Mouse (Mus musculus) testis, postnatal 10 days (tissue): ENCODE data around the gene Ube3b.
A peak's percentile ranks its signal among the peaks of the same experiment; 100 is the strongest.

Source experiments
- DNase-seq: peaks from one replicate; pipeline ENCODE4 v3.0.0; 2021; ENCODE audit warnings: low spot score

The Ube3b gene

DNA sequence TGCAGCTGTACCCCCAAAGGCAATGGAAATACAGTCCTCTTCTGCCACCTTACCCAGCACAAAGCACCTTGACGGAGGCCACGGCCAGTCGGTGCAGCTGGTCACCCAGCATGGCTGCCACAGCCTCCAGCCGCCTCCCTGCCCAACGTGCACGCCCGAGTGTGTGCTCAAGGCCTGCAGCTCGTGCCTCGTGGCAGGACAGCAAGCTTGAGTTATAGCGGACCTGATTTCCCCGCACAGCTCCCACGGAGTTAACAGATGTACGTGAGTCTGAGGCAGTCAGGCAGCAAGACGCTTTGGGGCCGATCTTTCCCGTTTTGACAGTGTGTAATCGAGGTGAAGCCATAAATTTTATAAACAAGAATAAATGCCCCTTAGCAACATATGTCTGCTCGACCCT, 48.2 kb downstream of the Ube3b start:
- no peak for DNase-seq

DNA sequence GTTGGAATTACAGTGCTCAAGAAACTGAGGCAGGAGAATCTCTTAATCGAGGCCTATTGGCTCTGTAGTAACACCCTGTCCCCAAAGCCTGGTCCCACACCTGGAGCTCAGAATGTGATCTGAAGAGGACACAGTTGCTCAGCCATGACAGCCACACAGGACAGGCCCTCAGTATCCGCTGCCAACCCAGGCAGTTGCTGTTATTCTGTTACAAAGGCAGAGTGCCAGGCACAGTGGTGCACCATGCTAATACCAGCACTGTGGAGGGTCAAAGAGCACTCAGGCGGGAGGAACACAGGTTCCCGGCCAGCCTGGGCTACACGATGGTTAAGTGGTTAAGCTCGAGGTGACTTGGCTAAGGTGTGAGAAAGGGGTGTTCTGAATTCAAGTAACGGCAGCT, 49.4 kb downstream of the Ube3b start:
- no peak for DNase-seq

- DNase-seq, result no peak
These were observed 54.0 kb downstream of the Ube3b start for GRCm38 (mm10) chr5:114434359-114434758.

DNA sequence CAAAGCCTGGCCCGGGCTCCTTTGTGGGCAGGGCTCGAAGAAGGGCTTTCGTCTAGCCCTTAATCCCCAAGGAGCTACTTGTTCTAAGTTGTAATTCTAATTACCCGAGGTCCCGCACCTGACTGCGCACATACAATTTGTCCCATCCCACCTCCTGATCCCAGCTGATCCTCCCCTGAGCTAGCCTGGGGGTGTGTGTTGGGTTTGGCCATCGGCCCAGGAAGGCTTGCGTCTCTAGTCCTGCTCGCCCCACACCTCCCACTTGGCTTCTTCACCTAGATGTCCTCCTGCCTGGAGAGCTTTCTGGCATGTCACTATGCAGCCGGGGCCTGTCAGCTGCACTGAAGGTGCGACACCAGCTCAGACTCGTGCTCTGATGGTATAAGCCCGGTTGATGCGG, 55.2 kb downstream of the Ube3b start:
- no peak for DNase-seq

GRCm38 (mm10) chr5:114443566-114444367, 63.4 kb downstream of the Ube3b start, which contains the start of the genes Mmab and Mvk:
Gene Mmab, minus strand, starts transcription at chr5:114444060.
Gene Mvk, plus strand, starts transcription at chr5:114444269.
- peak; percentile 99 for DNase-seq

DNA sequence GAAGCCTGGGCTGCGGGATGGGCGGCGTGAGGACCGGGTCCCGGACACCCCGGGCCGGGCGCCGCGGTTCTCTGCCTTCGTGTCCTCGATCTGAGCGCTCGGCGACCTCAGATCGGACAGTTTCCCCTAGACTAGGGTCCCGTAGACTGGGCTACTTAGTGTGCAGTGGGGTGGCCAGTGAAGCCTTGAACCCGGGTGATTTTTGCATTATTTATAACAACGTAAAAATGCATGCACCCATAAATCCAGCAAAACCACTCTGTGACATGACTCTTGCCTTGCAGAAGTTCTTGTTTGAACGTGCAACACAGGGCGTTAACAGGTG, 63.9 kb downstream of the Ube3b start:
- no peak for DNase-seq

DNA sequence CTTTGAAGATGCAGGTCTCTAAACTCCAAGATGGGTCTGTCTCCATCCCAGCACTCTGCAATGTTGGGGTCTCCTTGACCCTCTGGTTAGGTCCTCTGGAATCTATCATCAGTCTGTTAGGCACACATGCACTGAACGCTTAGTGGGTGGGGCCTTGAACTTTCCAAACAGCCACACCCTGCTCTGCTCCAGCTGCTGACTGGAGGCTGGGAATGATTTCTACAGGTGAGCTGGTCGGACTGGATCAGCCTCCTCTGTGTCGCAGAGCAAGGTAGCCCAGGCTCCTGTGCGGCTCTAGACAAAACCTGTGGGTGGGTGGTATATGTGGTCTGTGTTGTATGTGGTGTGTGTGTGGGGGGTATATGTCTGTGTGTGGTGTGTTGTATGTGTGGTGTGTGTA, 68.6 kb downstream of the Ube3b start:
- DNase-seq, result no peak

GRCm38 (mm10) chr5:114456287-114456686, 75.9 kb downstream of the Ube3b start:
- no peak for DNase-seq

GRCm38 (mm10) chr5:114456995-114457605, 76.7 kb downstream of the Ube3b start:
- no peak for DNase-seq

- peak; percentile 94 for DNase-seq
These were observed 80.8 kb downstream of the Ube3b start for GRCm38 (mm10) chr5:114461238-114461637.

- peak; percentile 49 for DNase-seq
These were observed 81.9 kb downstream of the Ube3b start for GRCm38 (mm10) chr5:114462067-114463040.

- no peak for DNase-seq
These were observed 84.2 kb downstream of the Ube3b start for GRCm38 (mm10) chr5:114464561-114464960.

GRCm38 (mm10) chr5:114465641-114466040, 85.2 kb downstream of the Ube3b start:
- DNase-seq, result peak; percentile 50

DNA sequence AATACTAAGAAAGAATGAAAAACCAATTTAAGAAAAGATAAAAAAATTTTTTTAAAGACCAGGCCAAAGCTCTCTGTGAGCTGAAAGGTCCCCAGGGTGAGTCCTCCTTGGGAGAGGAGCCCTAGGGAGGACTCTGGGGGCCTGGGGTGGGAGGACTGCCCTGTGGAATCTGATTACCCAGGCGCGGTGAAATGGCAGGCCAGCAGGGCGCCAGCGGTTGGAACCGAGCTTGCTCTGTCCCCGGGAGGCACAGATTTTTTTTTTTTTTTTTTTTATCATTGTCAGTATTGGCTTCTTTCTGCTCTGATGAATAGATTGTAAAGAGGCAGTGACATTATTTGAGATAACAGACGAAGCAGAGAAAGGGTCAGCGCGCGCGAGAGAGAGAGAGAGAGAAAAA, 86.6 kb downstream of the Ube3b start:
- peak; percentile 50 for DNase-seq

DNA sequence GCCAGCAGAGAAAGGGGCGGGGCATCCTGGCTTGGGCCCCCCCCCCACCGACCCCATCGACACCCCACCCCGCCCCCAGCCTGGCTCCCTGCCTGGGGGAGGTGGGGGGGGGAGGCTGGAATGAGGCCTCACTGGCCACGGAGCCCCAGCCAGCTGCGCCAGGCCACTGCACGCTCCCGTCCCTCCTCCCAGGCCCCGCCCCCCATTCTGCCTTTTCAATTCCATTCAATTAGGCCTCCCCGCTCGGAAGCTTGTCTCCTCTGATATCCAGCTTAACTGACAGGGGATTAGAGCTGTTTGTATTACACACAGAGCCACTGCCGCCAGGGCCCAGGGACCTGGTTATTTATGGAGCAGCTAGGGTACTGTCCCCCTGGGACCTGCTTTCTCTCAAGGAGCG, 87.0 kb downstream of the Ube3b start:
- DNase-seq, result peak; percentile 84

DNA sequence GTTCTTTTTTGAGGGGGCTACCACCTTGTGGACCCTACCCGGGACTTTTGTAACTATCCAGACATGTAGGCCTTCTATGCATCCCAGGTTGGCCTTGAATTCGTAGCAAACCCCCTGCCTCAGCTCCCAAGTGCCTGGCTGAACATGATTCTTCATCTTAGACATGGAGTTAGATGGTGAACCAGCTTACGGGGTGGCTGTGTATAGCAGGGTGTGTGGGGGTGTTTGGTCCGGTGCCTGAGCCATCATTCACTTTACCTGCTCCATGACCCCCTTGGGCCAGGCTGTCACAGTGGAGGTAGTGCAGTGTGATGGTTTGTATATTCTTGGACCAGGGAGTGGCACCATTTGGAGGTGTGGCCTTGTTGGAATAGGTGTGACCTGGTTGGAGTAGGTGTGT, 87.6 kb downstream of the Ube3b start:
- no peak for DNase-seq

- DNase-seq, result no peak
These were observed 90.0 kb downstream of the Ube3b start for GRCm38 (mm10) chr5:114470359-114470758.
